Mouse (Mus musculus) testis, adult 2 months (tissue): ENCODE measurements around the gene Kifc1. TPM values are rescaled to one million over a fixed set of nuclear protein-coding genes. Genes with fewer than 3 reads are reported as not detected.
"Not testable (repeated sequence)": the region's sequence is repeated elsewhere in the genome, so short reads cannot be mapped to it uniquely, and the experiment has no call there.

Source experiments
- H3K27ac ChIP-seq: fragments of 200-500 bp; 2 replicates; pipeline ENCODE4 v1.5.1; 2012; ENCODE audit warnings: low read depth, low read length; ENCODE audit not compliant: control insufficient read depth, insufficient read depth
- H3K27me3 ChIP-seq: fragments of 200-500 bp; 2 replicates; pipeline ENCODE4 v1.6.1; 2012; ENCODE audit warnings: mild to moderate bottlenecking, low read length, moderate library complexity; ENCODE audit not compliant: control insufficient read depth, insufficient read depth
- H3K36me3 ChIP-seq: fragments of 200-500 bp; 2 replicates; pipeline ENCODE4 v1.6.1; 2012; ENCODE audit warnings: mild to moderate bottlenecking, low read length; ENCODE audit not compliant: control insufficient read depth, insufficient read depth
- H3K4me1 ChIP-seq: fragments of 200-500 bp; 2 replicates; pipeline ENCODE4 v1.6.1; 2012; ENCODE audit warnings: low read length; ENCODE audit not compliant: control insufficient read depth, insufficient read depth
- H3K4me3 ChIP-seq: fragments of 200-500 bp; 2 replicates; pipeline ENCODE4 v1.5.1; 2012; ENCODE audit warnings: low read depth, mild to moderate bottlenecking, low read length, moderate library complexity, mixed read lengths; ENCODE audit not compliant: control insufficient read depth
- CTCF ChIP-seq: fragments of 200-500 bp; IDR thresholded peaks from 2 replicates; pipeline ENCODE4 v1.5.1; 2012; ENCODE audit warnings: low read depth, mild to moderate bottlenecking, inconsistent platforms, low read length, moderate library complexity; ENCODE audit not compliant: control insufficient read depth, insufficient read depth, insufficient replicate concordance
- POLR2A ChIP-seq: fragments of 200-500 bp; IDR thresholded peaks from 2 replicates; pipeline ENCODE4 v1.6.1; 2012; ENCODE audit warnings: low read depth, mild to moderate bottlenecking, inconsistent platforms, low read length, moderate library complexity; ENCODE audit not compliant: control insufficient read depth
- polyA plus RNA-seq: library from polyadenylated mRNA; depleted of rRNA; stranded (reverse); fragments of >200 nt; gene quantifications from 2 replicates; pipeline ENCODE4 v1.2.3, GENCODE M21; 2012

Gene Kifc1
- polyA plus RNA-seq, 1 experiment, result 7.7 TPM

GRCm38 (mm10) chr17:33902491-33902890, 12.0 kb upstream of the Kifc1 start:
- no peak overlapping the region for H3K27ac ChIP-seq
- TF ChIP-seq CTCF (no peak), POLR2A (no peak)
- H3K4me1 ChIP-seq, result peaks cover 14% of the 10 kb centered on the region
- no peaks in the 10 kb centered on the region for H3K27me3 ChIP-seq
- no peaks in the 10 kb centered on the region for H3K36me3 ChIP-seq
- no peak overlapping the region for H3K4me3 ChIP-seq

- Histone ChIP-seq H3K36me3 (no peaks in the 10 kb centered on the region), H3K4me3 (no peak overlapping the region), H3K4me1 (peaks cover 14% of the 10 kb centered on the region), H3K27me3 (no peaks in the 10 kb centered on the region), H3K27ac (no peak overlapping the region)
- TF ChIP-seq CTCF, result no peak
- no peak for TF ChIP-seq POLR2A
Measured at GRCm38 (mm10) chr17:33902079-33902478, 11.6 kb upstream of the Kifc1 start.

GRCm38 (mm10) chr17:33901653-33902052, 11.2 kb upstream of the Kifc1 start:
- Histone ChIP-seq H3K4me1 (peaks cover 14% of the 10 kb centered on the region), H3K4me3 (no peak overlapping the region), H3K27me3 (no peaks in the 10 kb centered on the region), H3K36me3 (no peaks in the 10 kb centered on the region), H3K27ac (no peak overlapping the region; the same call in 1 of the 2 replicates)
- TF ChIP-seq CTCF, result no peak
- no peak for TF ChIP-seq POLR2A

- Histone ChIP-seq H3K36me3 (no peaks in the 10 kb centered on the region), H3K27me3 (no peaks in the 10 kb centered on the region), H3K4me3 (no peak overlapping the region), H3K27ac (peak overlapping the region; percentile 54; the same call in 1 of the 2 replicates), H3K4me1 (peaks cover 14% of the 10 kb centered on the region)
- TF ChIP-seq CTCF (no peak), POLR2A (no peak)
Measured at GRCm38 (mm10) chr17:33900989-33901314, 10.5 kb upstream of the Kifc1 start.

- H3K27me3 ChIP-seq, result no peaks in the 10 kb centered on the region
- no peak overlapping the region for H3K4me3 ChIP-seq
- peak overlapping the region; percentile 45; the same call in 1 of the 2 replicates for H3K27ac ChIP-seq
- H3K4me1 ChIP-seq, result peaks cover 14% of the 10 kb centered on the region
- no peak for TF ChIP-seq POLR2A
- TF ChIP-seq CTCF, result no peak
- H3K36me3 ChIP-seq, result no peaks in the 10 kb centered on the region
Measured at GRCm38 (mm10) chr17:33900281-33900988, 10.0 kb upstream of the Kifc1 start.

- Histone ChIP-seq H3K36me3 (no peaks in the 10 kb centered on the region), H3K4me3 (no peak overlapping the region), H3K4me1 (peaks cover 14% of the 10 kb centered on the region), H3K27me3 (no peaks in the 10 kb centered on the region), H3K27ac (peak overlapping the region; percentile 66; the same call in 1 of the 2 replicates)
- TF ChIP-seq CTCF (no peak), POLR2A (no peak)
Measured at GRCm38 (mm10) chr17:33899642-33900041, 9.2 kb upstream of the Kifc1 start.

- H3K4me3 ChIP-seq, H3K36me3 ChIP-seq, H3K27me3 ChIP-seq: not testable (repeated sequence)
- Histone ChIP-seq H3K4me1 (peaks cover 14% of the 10 kb centered on the region), H3K27ac (0 out of 2 replicates have a peak overlapping the region, but pooled peaks have one; percentile 53)
Measured at GRCm38 (mm10) chr17:33898193-33898592, 7.7 kb upstream of the Kifc1 start.
